Mouse (Mus musculus) forebrain, embryonic 15.5 days (tissue): ENCODE results near the gene Lrrn2. TPM values are rescaled to one million over a fixed set of nuclear protein-coding genes. Genes with fewer than 3 reads are reported as not detected.

Experiments
- ATAC-seq: fragments of 200-750 bp; cut with Nextera tagmentation; replicated peaks from 2 replicates; pipeline ENCODE4 v1.8.0; 2017; ENCODE audit warnings: mild to moderate bottlenecking, moderate TSS enrichment, moderate library complexity
- H3K27ac ChIP-seq: fragments of 300-500 bp; sonication (generic); replicated peaks from 2 replicates; pipeline ENCODE4 v1.5.1; 2015; ENCODE audit warnings: mild to moderate bottlenecking, inconsistent platforms
- H3K27me3 ChIP-seq: fragments of 300-500 bp; sonication (generic); 2 replicates; pipeline ENCODE4 v1.6.1; 2015; ENCODE audit warnings: inconsistent platforms
- H3K36me3 ChIP-seq: fragments of 300-500 bp; sonication (generic); 2 replicates; pipeline ENCODE4 v1.6.1; 2015; ENCODE audit warnings: mild to moderate bottlenecking, inconsistent platforms
- H3K4me1 ChIP-seq: fragments of 300-500 bp; sonication (generic); 2 replicates; pipeline ENCODE4 v1.6.1; 2015; ENCODE audit warnings: inconsistent platforms
- H3K4me2 ChIP-seq: fragments of 300-500 bp; sonication (generic); replicated peaks from 2 replicates; pipeline ENCODE4 v1.6.1; 2015; ENCODE audit warnings: mild to moderate bottlenecking, inconsistent platforms
- H3K4me3 ChIP-seq: fragments of 300-500 bp; sonication (generic); 2 replicates; pipeline ENCODE4 v1.5.1; 2015; ENCODE audit warnings: mild to moderate bottlenecking, inconsistent platforms
- H3K9ac ChIP-seq: fragments of 300-500 bp; sonication (generic); replicated peaks from 2 replicates; pipeline ENCODE4 v1.6.1; 2015; ENCODE audit warnings: mild to moderate bottlenecking, inconsistent platforms
- H3K9me3 ChIP-seq: fragments of 300-500 bp; sonication (generic); 2 replicates; pipeline ENCODE4 v1.6.1; 2016; ENCODE audit warnings: inconsistent platforms
- WGBS: fragments of 180-500 bp; shearing (Covaris S2); methylation state at CpG from one replicate; pipeline ENCODE4 v1.1.7; 2015; ENCODE audit warnings: mixed read lengths; 5-methylcytosine and 5-hydroxymethylcytosine counted together
- polyA plus RNA-seq: library from polyadenylated mRNA; unstranded; fragments of >200 nt; fragmentation: Nextera tagmentation; extraction: Ambion mirVana; gene quantifications from 2 replicates; pipeline ENCODE4 v1.2.1, GENCODE M21; 2015

The Lrrn2 gene
- 47.8 and 50.3 TPM in 2 replicates for polyA plus RNA-seq

- Histone ChIP-seq H3K4me1 (peaks cover 21% of the 10 kb centered on the region), H3K27ac (peak within 1 kb of the TSS; percentile 86), H3K4me2 (peak within 1 kb of the TSS; percentile 80), H3K27me3 (no peaks in the 10 kb centered on the region), H3K36me3 (no peaks in the 10 kb centered on the region), H3K4me3 (peak within 1 kb of the TSS; percentile 70), H3K9me3 (no peaks in the 10 kb centered on the region), H3K9ac (peak within 1 kb of the TSS; percentile 87)
- WGBS, result under 1% methylated on average over 67 of the region's 80 CpGs
- peak; percentile 85 for ATAC-seq
Observed at GRCm38 (mm10) chr1:132880161-132881005, at the start of gene Lrrn2. Gene Lrrn2 (plus strand): TSS chr1:132880273.

GRCm38 (mm10) chr1:132831963-132832362 lies 48.1 kb upstream of the Lrrn2 start:
- ATAC-seq, result no peak
- Histone ChIP-seq H3K36me3 (no peaks in the 10 kb centered on the region), H3K4me3 (no peak overlapping the region), H3K9ac (no peak overlapping the region), H3K9me3 (no peaks in the 10 kb centered on the region), H3K27me3 (no peaks in the 10 kb centered on the region), H3K27ac (no peak overlapping the region), H3K4me1 (no peaks in the 10 kb centered on the region), H3K4me2 (no peak overlapping the region)
- 93% methylated on average over 4 of the region's 4 CpGs for WGBS

DNA sequence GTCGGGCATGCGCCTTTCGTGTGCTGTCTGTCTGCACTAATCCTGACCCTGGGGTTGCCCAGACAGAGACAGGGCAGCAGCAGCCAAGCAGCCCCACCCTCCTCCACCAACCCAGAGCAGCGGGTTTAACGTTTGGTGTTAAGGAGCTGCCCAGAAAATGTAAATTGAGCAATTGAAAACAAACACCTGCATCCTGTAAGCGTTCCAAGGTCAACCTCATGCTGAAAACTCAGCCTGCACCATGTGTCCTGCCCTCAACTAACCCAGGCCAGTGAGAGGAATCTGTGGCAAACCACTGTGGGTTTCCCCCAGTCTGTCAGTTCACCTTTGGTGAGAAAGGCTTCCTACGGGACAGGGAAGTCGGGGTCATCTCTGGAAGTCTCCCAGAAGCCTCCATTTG lies 46.0 kb upstream of the Lrrn2 start:
- no peak for ATAC-seq
- Histone ChIP-seq H3K9ac (no peak overlapping the region), H3K27ac (no peak overlapping the region), H3K36me3 (no peaks in the 10 kb centered on the region), H3K4me2 (no peak overlapping the region), H3K4me1 (no peaks in the 10 kb centered on the region), H3K9me3 (no peaks in the 10 kb centered on the region), H3K27me3 (no peaks in the 10 kb centered on the region), H3K4me3 (no peak overlapping the region)
- 68% methylated on average over 8 of the region's 8 CpGs for WGBS

- Histone ChIP-seq H3K4me2 (no peak overlapping the region), H3K9ac (no peak overlapping the region), H3K27me3 (no peaks in the 10 kb centered on the region), H3K9me3 (no peaks in the 10 kb centered on the region), H3K27ac (no peak overlapping the region), H3K36me3 (no peaks in the 10 kb centered on the region), H3K4me1 (no peaks in the 10 kb centered on the region), H3K4me3 (no peak overlapping the region)
- WGBS, result 70% methylated on average over 8 of the region's 8 CpGs
- no peak for ATAC-seq
Observed at GRCm38 (mm10) chr1:132836895-132837294, 43.2 kb upstream of the Lrrn2 start.

GRCm38 (mm10) chr1:132837691-132838090 lies 42.4 kb upstream of the Lrrn2 start:
- Histone ChIP-seq H3K27ac (no peak overlapping the region), H3K9ac (no peak overlapping the region), H3K4me1 (no peaks in the 10 kb centered on the region), H3K9me3 (no peaks in the 10 kb centered on the region), H3K36me3 (no peaks in the 10 kb centered on the region), H3K4me2 (no peak overlapping the region), H3K4me3 (no peak overlapping the region), H3K27me3 (no peaks in the 10 kb centered on the region)
- WGBS, result 74% methylated on average over 5 of the region's 5 CpGs
- no peak for ATAC-seq

DNA sequence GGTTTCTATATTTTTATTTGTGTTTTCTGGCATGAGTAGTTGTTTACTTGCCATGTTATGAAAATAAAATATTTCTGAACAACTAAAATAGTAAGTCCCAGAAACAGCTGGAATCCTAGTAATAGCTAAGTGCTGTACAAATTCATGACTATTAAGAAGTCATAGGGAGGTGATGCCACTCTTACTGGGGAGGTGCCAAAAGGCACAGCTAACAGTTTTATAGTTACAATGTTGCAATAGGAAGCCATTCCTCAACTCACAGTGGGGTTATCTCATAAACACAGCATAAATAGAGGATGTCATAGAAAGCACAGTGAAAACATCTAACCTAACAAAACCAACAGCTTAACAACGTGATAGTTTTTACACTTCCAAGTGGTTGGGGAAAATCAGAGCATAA lies 41.7 kb upstream of the Lrrn2 start:
- Histone ChIP-seq H3K36me3 (no peaks in the 10 kb centered on the region), H3K9ac (no peak overlapping the region), H3K4me1 (no peaks in the 10 kb centered on the region), H3K4me3 (no peak overlapping the region), H3K27ac (no peak overlapping the region), H3K9me3 (no peaks in the 10 kb centered on the region), H3K27me3 (no peaks in the 10 kb centered on the region), H3K4me2 (no peak overlapping the region)
- no peak for ATAC-seq
- 79% methylated on average over 1 of the region's 1 CpGs for WGBS

- H3K4me1 ChIP-seq, result peaks cover 3% of the 10 kb centered on the region; the same call in 1 of the 2 replicates
- ATAC-seq, result no peak
- no peak overlapping the region for H3K4me3 ChIP-seq
- WGBS, result 84% methylated on average over 10 of the region's 10 CpGs
- no peak overlapping the region for H3K9ac ChIP-seq
- H3K9me3 ChIP-seq, result no peaks in the 10 kb centered on the region
- no peaks in the 10 kb centered on the region for H3K36me3 ChIP-seq
- no peaks in the 10 kb centered on the region for H3K27me3 ChIP-seq
- H3K4me2 ChIP-seq, result no peak overlapping the region
- H3K27ac ChIP-seq, result no peak overlapping the region
Observed at GRCm38 (mm10) chr1:132843612-132844011, 36.5 kb upstream of the Lrrn2 start.

DNA sequence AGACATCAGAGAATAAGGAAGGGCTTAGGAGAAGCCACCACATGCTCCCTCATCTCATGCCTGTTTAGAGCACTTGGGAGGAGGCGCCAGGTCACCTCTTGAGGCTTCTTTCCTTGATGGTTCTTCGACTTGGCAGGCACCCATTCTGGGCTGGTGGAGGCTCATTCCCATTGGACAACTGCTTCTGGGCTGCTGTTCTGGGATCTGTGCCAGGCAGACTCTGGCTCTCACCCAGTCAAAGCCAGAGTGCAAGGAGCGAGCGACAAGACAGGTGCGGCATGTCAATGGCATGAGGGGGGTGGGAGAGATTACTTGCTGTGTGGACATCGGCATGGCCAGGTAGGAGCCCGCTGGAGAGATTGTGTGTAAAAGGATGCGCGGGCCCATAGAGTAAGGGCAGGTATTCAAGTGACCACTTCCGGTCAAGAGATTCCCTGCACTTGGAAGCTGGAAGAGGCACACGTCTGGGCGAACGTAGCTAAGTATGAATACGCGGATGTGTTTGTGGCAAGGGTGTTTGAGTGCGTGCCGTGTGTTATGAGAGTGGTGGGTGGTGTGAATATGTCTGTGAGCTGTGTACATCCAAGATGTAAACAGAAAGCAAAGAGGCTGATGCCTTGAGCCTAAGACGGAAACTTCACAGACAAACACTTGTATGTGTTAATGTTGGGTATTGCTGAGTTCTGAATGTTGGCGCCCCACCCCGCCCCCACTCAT lies 35.8 kb upstream of the Lrrn2 start:
- H3K27ac ChIP-seq, result no peak overlapping the region
- H3K27me3 ChIP-seq, result no peaks in the 10 kb centered on the region
- no peak overlapping the region for H3K4me2 ChIP-seq
- no peak overlapping the region for H3K4me3 ChIP-seq
- no peak for ATAC-seq
- peaks cover 3% of the 10 kb centered on the region; the same call in 1 of the 2 replicates for H3K4me1 ChIP-seq
- H3K9me3 ChIP-seq, result no peaks in the 10 kb centered on the region
- no peaks in the 10 kb centered on the region for H3K36me3 ChIP-seq
- WGBS, result 74% methylated on average over 20 of the region's 20 CpGs
- no peak overlapping the region for H3K9ac ChIP-seq

DNA sequence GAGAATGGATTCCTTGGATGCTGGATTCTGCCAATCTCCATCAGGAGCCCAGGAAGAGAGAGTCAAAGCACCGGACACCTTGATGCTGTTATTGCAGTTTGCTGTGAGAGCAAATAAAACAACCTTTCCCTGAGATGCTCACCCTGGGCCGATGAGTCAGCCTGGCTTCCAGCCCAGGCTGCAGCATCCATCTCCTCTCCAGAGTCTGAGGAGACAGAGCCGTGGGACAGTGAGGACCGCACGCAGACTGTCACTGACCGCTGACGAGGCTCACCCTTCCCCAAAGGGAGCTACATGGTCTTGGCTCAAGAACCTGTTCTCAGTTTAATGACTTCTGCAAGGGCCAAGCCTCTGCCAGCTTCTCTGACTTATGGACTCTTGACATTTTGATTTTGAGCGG lies 34.3 kb upstream of the Lrrn2 start:
- Histone ChIP-seq H3K4me1 (peaks cover 3% of the 10 kb centered on the region; the same call in 1 of the 2 replicates), H3K27ac (no peak overlapping the region), H3K4me3 (no peak overlapping the region), H3K4me2 (no peak overlapping the region), H3K27me3 (no peaks in the 10 kb centered on the region), H3K9me3 (no peaks in the 10 kb centered on the region), H3K9ac (no peak overlapping the region), H3K36me3 (no peaks in the 10 kb centered on the region)
- no peak for ATAC-seq
- 91% methylated on average over 8 of the region's 8 CpGs for WGBS

GRCm38 (mm10) chr1:132850809-132851208 lies 29.3 kb upstream of the Lrrn2 start:
- Histone ChIP-seq H3K27ac (no peak overlapping the region), H3K9ac (no peak overlapping the region), H3K4me1 (peaks cover 17% of the 10 kb centered on the region), H3K4me3 (no peak overlapping the region), H3K36me3 (no peaks in the 10 kb centered on the region), H3K9me3 (no peaks in the 10 kb centered on the region), H3K27me3 (no peaks in the 10 kb centered on the region), H3K4me2 (no peak overlapping the region)
- no peak for ATAC-seq
- 10% methylated on average over 5 of the region's 5 CpGs for WGBS

DNA sequence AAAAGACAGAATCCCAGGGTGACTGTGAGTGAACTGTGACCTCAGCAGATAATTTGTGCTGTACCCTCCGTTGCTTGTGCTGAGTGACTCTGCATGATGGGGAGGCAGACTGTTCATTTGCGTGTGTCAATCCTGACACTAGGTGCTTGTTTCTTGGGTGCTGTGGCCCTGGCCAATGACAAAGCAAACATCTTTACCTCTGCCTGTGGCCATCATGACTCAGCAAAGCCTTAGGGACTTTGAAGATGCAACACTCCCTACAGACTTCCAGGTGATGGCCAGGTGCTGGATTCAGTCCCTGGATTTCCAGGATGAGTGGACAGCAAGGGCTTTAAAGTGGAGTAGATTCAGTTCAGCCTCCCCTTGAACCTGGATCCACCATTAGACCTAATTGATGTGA lies 28.8 kb upstream of the Lrrn2 start:
- ATAC-seq, result no peak

GRCm38 (mm10) chr1:132851771-132852170 lies 28.3 kb upstream of the Lrrn2 start:
- H3K27ac ChIP-seq, result 0 out of 2 replicates have a peak overlapping the region, but pooled peaks have one; percentile 48

More for the DNA sequence above, 28.8 kb upstream of the Lrrn2 start:
- Histone ChIP-seq H3K9ac (no peak overlapping the region), H3K4me2 (no peak overlapping the region), H3K27me3 (no peaks in the 10 kb centered on the region), H3K36me3 (no peaks in the 10 kb centered on the region), H3K4me1 (peaks cover 17% of the 10 kb centered on the region), H3K4me3 (no peak overlapping the region), H3K27ac (no peak overlapping the region), H3K9me3 (no peaks in the 10 kb centered on the region)
- 67% methylated on average over 2 of the region's 2 CpGs for WGBS

More at GRCm38 (mm10) chr1:132851771-132852170, 28.3 kb upstream of the Lrrn2 start:
- no peaks in the 10 kb centered on the region for H3K9me3 ChIP-seq
- 28% methylated on average over 4 of the region's 4 CpGs for WGBS
- no peak overlapping the region for H3K9ac ChIP-seq
- H3K36me3 ChIP-seq, result no peaks in the 10 kb centered on the region
- H3K4me2 ChIP-seq, result no peak overlapping the region
- peaks cover 17% of the 10 kb centered on the region for H3K4me1 ChIP-seq
- no peak overlapping the region for H3K4me3 ChIP-seq
- no peaks in the 10 kb centered on the region for H3K27me3 ChIP-seq
- ATAC-seq, result no peak
